Mouse (Mus musculus): ENCODE measurements around the gene Hoxa4.

- TF ChIP-seq CTCF (conservative IDR thresholded peaks at IDR 0.05 in 1 of 2, IDR thresholded peaks at IDR 0.05 in 1 of 2; ENCODE audit: low read depth in 2 of 2, low read length in 2 of 2), result no peak
- no peak for TF ChIP-seq EP300 (IDR thresholded peaks at IDR 0.05; ENCODE audit: low read length)
- no peak for TF ChIP-seq POLR2A (IDR thresholded peaks at IDR 0.05; ENCODE audit: low read depth, low read length)
- TF ChIP-seq CHD2 (IDR thresholded peaks at IDR 0.05; ENCODE audit: low read length), result no peak
- no peak for TF ChIP-seq NRF1 (IDR thresholded peaks at IDR 0.05; ENCODE audit: low read depth, low read length)
- TF ChIP-seq HCFC1 (IDR thresholded peaks at IDR 0.05; ENCODE audit: low read depth, low read length), result no peak
- no peak for TF ChIP-seq POLR2AphosphoS2 (IDR thresholded peaks at IDR 0.05; ENCODE audit: low read depth, low read length)
- no peak for TF ChIP-seq TBP (conservative IDR thresholded peaks at IDR 0.05; ENCODE audit: low read depth, low read length)
- TF ChIP-seq ZC3H11A (IDR thresholded peaks at IDR 0.05; ENCODE audit: low read depth, low read length), result no peak
- TF ChIP-seq E2F4 (IDR thresholded peaks at IDR 0.05; ENCODE audit: insufficient replicate concordance, low read depth, low read length), result no peak
- no peak for TF ChIP-seq TCF12 (IDR thresholded peaks at IDR 0.05; ENCODE audit: low read depth, low read length)
- no peak for TF ChIP-seq SMC3 (IDR thresholded peaks at IDR 0.05; ENCODE audit: low read depth, low read length)
- no peak for TF ChIP-seq UBTF (IDR thresholded peaks at IDR 0.05; ENCODE audit: low read depth, low read length)
Measured at GRCm38 (mm10) chr6:52237346-52238154, 46.0 kb upstream of the Hoxa4 start.

Data from CH12.LX (cell line).